Mouse (Mus musculus) liver, embryonic 14.5 days (tissue): ENCODE results near the gene Cct3. TPM values are rescaled to one million over a fixed set of nuclear protein-coding genes. Genes with fewer than 3 reads are reported as not detected.
"Not testable (repeated sequence)": the region's sequence is repeated elsewhere in the genome, so short reads cannot be mapped to it uniquely, and the experiment has no call there.

ENCODE experiments used
- ATAC-seq: fragments of 200-750 bp; cut with Nextera tagmentation; 2 replicates; pipeline ENCODE4 v1.8.0; 2017; ENCODE audit warnings: moderate number of reproducible peaks, mild to moderate bottlenecking, moderate library complexity; ENCODE audit not compliant: insufficient read depth
- DNase-seq, 3 experiments: peaks; one replicate each; pipeline ENCODE4 v3.0.0-alpha.2; 2012 to 2013; ENCODE audit warnings: low read depth in 3 of 3, low spot score in 3 of 3
- H3K27ac ChIP-seq: fragments of 300-500 bp; sonication (generic); 2 replicates; pipeline ENCODE4 v1.5.1; 2014; ENCODE audit warnings: moderate library complexity, mild to moderate bottlenecking, control low read depth, inconsistent platforms
- H3K27me3 ChIP-seq: fragments of 300-500 bp; sonication (generic); 2 replicates; pipeline ENCODE4 v1.6.1; 2014; ENCODE audit warnings: mild to moderate bottlenecking, low read length, moderate library complexity; ENCODE audit not compliant: control insufficient read depth, insufficient read depth
- H3K36me3 ChIP-seq: fragments of 300-500 bp; sonication (generic); replicated peaks from 2 replicates; pipeline ENCODE4 v1.6.1; 2014; ENCODE audit warnings: low read depth; ENCODE audit not compliant: control insufficient read depth, insufficient read depth
- H3K4me1 ChIP-seq, 2 experiments: fragments of 200-500 bp in 1 of 2; fragments of 300-500 bp in 1 of 2; sonication (generic) in 1 of 2; replicated peaks; 2 replicates each; pipeline ENCODE4 v1.6.1; 2012 to 2014; ENCODE audit warnings: antibody characterized with exemption in 1 of 2, inconsistent platforms in 1 of 2, low read length in 1 of 2; ENCODE audit not compliant: control insufficient read depth in 2 of 2, insufficient read depth in 2 of 2
- H3K4me2 ChIP-seq: fragments of 300-500 bp; sonication (generic); 2 replicates; pipeline ENCODE4 v1.6.1; 2014; ENCODE audit warnings: low read depth, mild to moderate bottlenecking, control low read depth, moderate library complexity
- H3K4me3 ChIP-seq, 2 experiments: fragments of 200-500 bp in 1 of 2; fragments of 300-500 bp in 1 of 2; sonication (generic) in 1 of 2; 2 replicates each; pipeline ENCODE4 v1.5.1; 2012 to 2014; ENCODE audit warnings: low read depth in 2 of 2, low read length in 2 of 2, mild to moderate bottlenecking in 2 of 2, control low read depth in 1 of 2, inconsistent platforms in 1 of 2, moderate library complexity in 1 of 2; ENCODE audit not compliant: insufficient read depth in 1 of 2
- H3K9ac ChIP-seq: fragments of 300-500 bp; sonication (generic); replicated peaks from 2 replicates; pipeline ENCODE4 v1.6.1; 2014; ENCODE audit warnings: mild to moderate bottlenecking, control low read depth, moderate library complexity
- H3K9me3 ChIP-seq: fragments of 300-500 bp; sonication (generic); 2 replicates; pipeline ENCODE4 v1.6.1; 2016; ENCODE audit warnings: low read length, mixed read lengths; ENCODE audit not compliant: control insufficient read depth
- CTCF ChIP-seq: IDR thresholded peaks from 2 replicates; pipeline ENCODE4 v1.5.1; 2016; ENCODE audit warnings: antibody characterized with exemption, low read depth, control low read depth
- EP300 ChIP-seq: IDR thresholded peaks from 2 replicates; pipeline ENCODE4 v1.6.1; 2016; ENCODE audit warnings: antibody characterized with exemption, low read depth
- WGBS: fragments of 180-500 bp; shearing (Covaris S2); extraction: QIAGEN DNeasy Blood & Tissue Kit; methylation state at CpG from one replicate; pipeline ENCODE4 v1.1.7; 2014; ENCODE audit not compliant: insufficient replicate concordance; 5-methylcytosine and 5-hydroxymethylcytosine counted together
- polyA plus RNA-seq, 2 experiments: library from polyadenylated mRNA; depleted of rRNA in 1 of 2; stranded (reverse) in 1 of 2; unstranded in 1 of 2; fragments of >200 nt; fragmentation: Nextera tagmentation in 1 of 2; extraction: Ambion mirVana in 1 of 2; gene quantifications; 2 replicates each; pipeline versions ENCODE4 v1.2.1 to v1.2.3; 2012 to 2014

Cct3 gene
- polyA plus RNA-seq, 2 experiments, result 179 to 269 TPM

- H3K4me3 ChIP-seq, result no peak overlapping the region
- H3K4me2 ChIP-seq, result no peak overlapping the region
- peaks cover 14% of the 10 kb centered on the region for H3K27me3 ChIP-seq
- ATAC-seq (no peak), DNase-seq (no peak)
- peaks cover 32 to 37% of the 10 kb centered on the region in 2 experiments for H3K4me1 ChIP-seq
- no peak overlapping the region for H3K9ac ChIP-seq
- no peaks in the 10 kb centered on the region for H3K9me3 ChIP-seq
- H3K27ac ChIP-seq, result no peak overlapping the region
- H3K36me3 ChIP-seq, result peaks cover 62% of the 10 kb centered on the region
- TF ChIP-seq EP300, result no peak
- 53% methylated on average over 6 of the region's 6 CpGs for WGBS
Observed at GRCm38 (mm10) chr3:88361096-88361495, 64.2 kb downstream of the Cct3 start.

GRCm38 (mm10) chr3:88361612-88362313, 64.8 kb downstream of the Cct3 start:
- no peak for DNase-seq
- H3K4me3 ChIP-seq, result no peak overlapping the region
- WGBS, result 85% methylated on average over 2 of the region's 2 CpGs
- H3K36me3 ChIP-seq, result peaks cover 55% of the 10 kb centered on the region
- no peak overlapping the region; the same call in 1 of the 2 replicates for H3K9ac ChIP-seq
- H3K4me1 ChIP-seq, result peaks cover 32 to 37% of the 10 kb centered on the region in 2 experiments
- no peak for ATAC-seq
- peaks cover 17% of the 10 kb centered on the region for H3K27me3 ChIP-seq
- TF ChIP-seq EP300, result no peak
- no peak for TF ChIP-seq CTCF
- H3K9me3 ChIP-seq, result no peaks in the 10 kb centered on the region
- H3K4me2 ChIP-seq, result no peak overlapping the region
- H3K27ac ChIP-seq, result peak overlapping the region; percentile 80

- peaks cover 38% of the 10 kb centered on the region for H3K36me3 ChIP-seq
- H3K4me3 ChIP-seq, result peak overlapping the region in 1 of 2 experiments; percentile 54; a peak in 2 of 4 replicates
- 27% methylated on average over 4 of the region's 4 CpGs for WGBS
- H3K4me1 ChIP-seq, result peaks cover 32 to 37% of the 10 kb centered on the region in 2 experiments
- H3K9ac ChIP-seq, result peak overlapping the region; percentile 46
- DNase-seq, result peak; percentile 79 to 83 (median 80)
- ATAC-seq, result peak; percentile 92
- H3K9me3 ChIP-seq, result no peaks in the 10 kb centered on the region
- TF ChIP-seq EP300 (peak; percentile 79), CTCF (no peak)
- peaks cover 17% of the 10 kb centered on the region for H3K27me3 ChIP-seq
- peak overlapping the region; percentile 89 for H3K27ac ChIP-seq
- H3K4me2 ChIP-seq, result peak overlapping the region; percentile 73
Observed at GRCm38 (mm10) chr3:88363700-88364099, 66.8 kb downstream of the Cct3 start.

DNA sequence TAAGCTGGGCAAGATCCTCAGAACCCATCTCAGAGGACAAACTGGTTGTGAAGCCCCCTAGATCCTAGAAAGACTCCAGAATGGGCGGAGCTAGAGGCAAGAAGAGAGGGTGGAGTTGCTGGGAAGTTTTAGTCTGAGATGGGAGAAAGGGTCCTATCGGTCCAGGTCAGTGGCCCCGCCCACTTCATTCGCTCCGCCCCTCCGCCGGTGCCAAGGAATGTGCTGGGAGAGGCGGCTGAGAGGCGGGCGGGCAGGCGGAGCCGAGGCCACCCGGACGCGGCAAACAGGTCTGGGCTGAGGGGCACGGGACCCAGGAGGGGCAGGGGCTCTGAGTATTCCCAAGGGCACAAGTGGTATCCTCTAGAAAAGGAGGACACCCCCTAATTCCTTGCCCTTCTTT, 67.4 kb downstream of the Cct3 start, which contains the start of gene Paqr6:
Paqr6 (plus strand) TSS at position 248 of the 400 bp plus-strand sequence.
- H3K27ac ChIP-seq, result peak within 1 kb of the TSS; percentile 89
- no peaks in the 10 kb centered on the region for H3K9me3 ChIP-seq
- H3K4me2 ChIP-seq, result peak within 1 kb of the TSS; percentile 73
- H3K36me3 ChIP-seq, result peaks cover 32% of the 10 kb centered on the region
- DNase-seq (peak; percentile 69 to 76 (median 70)), ATAC-seq (peak; percentile 67)
- H3K27me3 ChIP-seq, result peaks cover 17% of the 10 kb centered on the region
- H3K4me3 ChIP-seq, result peak within 1 kb of the TSS; percentile 54 to 58
- H3K9ac ChIP-seq, result peak within 1 kb of the TSS; percentile 52
- TF ChIP-seq EP300 (no peak), CTCF (no peak)
- WGBS, result 3% methylated on average over 16 of the region's 16 CpGs
- peaks cover 32 to 37% of the 10 kb centered on the region in 2 experiments for H3K4me1 ChIP-seq

GRCm38 (mm10) chr3:88365705-88366361, 68.9 kb downstream of the Cct3 start:
- H3K4me2 ChIP-seq, result peak overlapping the region; percentile 73
- peaks cover 32 to 37% of the 10 kb centered on the region in 2 experiments for H3K4me1 ChIP-seq
- H3K9ac ChIP-seq, result peak overlapping the region; percentile 52
- ATAC-seq, result no peak
- peaks cover 17% of the 10 kb centered on the region for H3K27me3 ChIP-seq
- WGBS, result 32% methylated on average over 34 of the region's 34 CpGs
- peaks cover 17% of the 10 kb centered on the region for H3K36me3 ChIP-seq
- peak; percentile 51 for TF ChIP-seq CTCF
- no peak for TF ChIP-seq EP300
- H3K27ac ChIP-seq, result no peak overlapping the region
- peaks cover 3% of the 10 kb centered on the region for H3K9me3 ChIP-seq
- DNase-seq, result no peak
- peak overlapping the region; percentile 54 to 58; a peak in 3 of 4 replicates for H3K4me3 ChIP-seq

DNA sequence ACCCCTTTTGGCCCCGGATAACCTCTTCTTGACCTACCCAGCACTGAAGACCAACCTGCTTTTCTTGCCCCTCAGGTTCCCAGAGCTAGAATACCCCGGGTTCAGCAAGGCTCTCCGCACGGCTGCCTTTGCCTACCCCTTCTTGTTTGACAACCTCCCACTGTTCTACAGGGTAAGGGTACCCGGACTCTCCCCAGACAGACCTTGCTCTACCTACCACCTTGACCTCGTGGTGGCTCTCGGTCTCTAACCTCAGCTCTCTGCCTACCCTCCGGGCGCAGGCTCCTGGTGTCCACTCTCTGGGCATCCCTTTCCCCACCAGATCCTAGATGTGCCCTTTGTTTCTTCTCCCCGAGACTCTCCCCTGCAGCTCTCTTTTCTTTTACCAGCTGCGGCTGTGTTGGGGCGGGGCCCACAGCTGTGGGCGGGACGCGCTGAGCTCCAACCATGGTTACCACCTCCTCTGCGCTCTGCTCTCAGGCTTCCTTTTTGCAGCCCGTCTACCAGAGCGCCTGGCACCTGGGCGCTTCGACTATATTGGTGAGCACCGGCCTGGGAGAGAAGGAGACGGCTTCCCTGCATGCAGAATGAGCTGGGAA, 70.0 kb downstream of the Cct3 start:
- Histone ChIP-seq H3K27me3 (peaks cover 17% of the 10 kb centered on the region), H3K4me1 (peaks cover 30 to 31% of the 10 kb centered on the region in 2 experiments), H3K4me2 (peak overlapping the region; percentile 53)
- not testable (repeated sequence) for H3K9ac ChIP-seq, ATAC-seq, H3K9me3 ChIP-seq, DNase-seq, H3K36me3 ChIP-seq, H3K27ac ChIP-seq, H3K4me3 ChIP-seq
- 5% methylated on average over 18 of the region's 22 CpGs for WGBS

- H3K4me2 ChIP-seq, H3K9me3 ChIP-seq: not testable (repeated sequence)
- 55% methylated on average over 3 of the region's 7 CpGs for WGBS
Observed at GRCm38 (mm10) chr3:88367517-88367916, 70.6 kb downstream of the Cct3 start.

More at GRCm38 (mm10) chr3:88367517-88367916, 70.6 kb downstream of the Cct3 start:
- H3K9ac ChIP-seq, H3K27ac ChIP-seq, DNase-seq, H3K4me3 ChIP-seq, H3K36me3 ChIP-seq, ATAC-seq: not testable (repeated sequence)
- Histone ChIP-seq H3K27me3 (peaks cover 17% of the 10 kb centered on the region), H3K4me1 (peaks cover 24 to 25% of the 10 kb centered on the region in 2 experiments)
